Mouse (Mus musculus): ENCODE measurements around the gene Mboat2. TPM values are rescaled to one million over a fixed set of nuclear protein-coding genes. Genes with fewer than 3 reads are reported as not detected.

The Mboat2 gene
- total and polyA plus RNA-seq, 2 experiments from 2014 or later: 60.2 to 73.0 TPM

DNA sequence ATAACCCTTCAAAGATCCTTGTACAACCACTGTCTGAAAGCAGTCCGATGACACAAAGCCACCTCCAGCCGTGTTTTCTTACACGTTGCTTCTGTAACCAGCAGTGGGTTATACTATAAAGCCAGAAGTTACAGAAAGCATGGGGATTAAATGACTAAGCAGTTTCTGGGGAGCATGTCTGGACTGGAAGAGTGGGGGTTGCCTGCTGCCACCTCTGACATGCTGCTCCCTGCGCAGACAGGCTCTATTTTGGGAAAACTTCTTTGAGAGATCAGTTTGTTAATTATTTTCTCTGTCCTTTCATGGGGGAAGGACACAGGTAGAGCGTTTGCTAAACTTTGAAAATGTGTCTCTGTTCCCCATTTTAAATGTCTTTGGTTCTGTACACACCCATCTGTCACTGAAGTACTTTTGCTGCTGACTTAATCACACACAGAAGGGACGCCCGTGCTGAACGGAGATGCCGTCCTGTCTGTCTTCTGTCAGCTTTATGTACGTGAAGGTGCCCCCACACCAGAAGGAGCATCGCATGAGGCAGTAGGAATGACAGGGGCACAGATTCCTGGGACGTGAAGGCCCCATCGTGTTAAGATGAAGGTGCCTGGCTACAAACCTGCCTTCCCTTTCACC, 132.8 kb downstream of the Mboat2 start:
- H3K36me3 ChIP-seq (ENCODE audit: insufficient read depth, low read length): peaks cover 7% of the 10 kb centered on the region; the same call in 1 of the 2 replicates
- no peaks in the 10 kb centered on the region for H3K9me3 ChIP-seq (ENCODE audit: low read length)
- ATAC-seq: no peak
- TF ChIP-seq CTCF (IDR thresholded peaks at IDR 0.05; ENCODE audit: low read depth): no peak
- no peak overlapping the region for H3K9ac ChIP-seq (replicated peaks; ENCODE audit: low read length)
- no peak overlapping the region for H3K4me3 ChIP-seq (ENCODE audit: low read length)
- DNase-seq (ENCODE audit: low spot score): no peak
- no peak overlapping the region for H3K4me2 ChIP-seq (ENCODE audit: low read depth, low read length)
- no peaks in the 10 kb centered on the region for H3K27me3 ChIP-seq (ENCODE audit: insufficient read depth, low read length)
- H3K4me1 ChIP-seq (ENCODE audit: insufficient read depth, low read length): no peaks in the 10 kb centered on the region
- WGBS: 70% methylated on average over 13 of the region's 13 CpGs
- no peak overlapping the region for H3K27ac ChIP-seq

GRCm38 (mm10) chr12:24965406-24965805, 134.7 kb downstream of the Mboat2 start:
- no peak overlapping the region for H3K4me2 ChIP-seq (ENCODE audit: low read depth, low read length)
- peak; percentile 85 for ATAC-seq
- TF ChIP-seq CTCF (IDR thresholded peaks at IDR 0.05; ENCODE audit: low read depth): no peak
- H3K4me1 ChIP-seq (ENCODE audit: insufficient read depth, low read length): no peaks in the 10 kb centered on the region
- DNase-seq (ENCODE audit: low spot score): peak; percentile 50
- 66% methylated on average over 6 of the region's 6 CpGs for WGBS
- H3K27ac ChIP-seq: peak overlapping the region; percentile 73
- no peaks in the 10 kb centered on the region for H3K27me3 ChIP-seq (ENCODE audit: insufficient read depth, low read length)
- H3K9me3 ChIP-seq (ENCODE audit: low read length): no peaks in the 10 kb centered on the region
- H3K9ac ChIP-seq (replicated peaks; ENCODE audit: low read length): no peak overlapping the region
- H3K4me3 ChIP-seq (ENCODE audit: low read length): no peak overlapping the region
- no peaks in the 10 kb centered on the region for H3K36me3 ChIP-seq (ENCODE audit: insufficient read depth, low read length)

- no peak for TF ChIP-seq CTCF (IDR thresholded peaks at IDR 0.05; ENCODE audit: low read depth)
- no peak for DNase-seq (ENCODE audit: low spot score)
- Histone ChIP-seq H3K4me2 (ENCODE audit: low read depth, low read length) (no peak overlapping the region), H3K27me3 (ENCODE audit: insufficient read depth, low read length) (no peaks in the 10 kb centered on the region), H3K9ac (replicated peaks; ENCODE audit: low read length) (no peak overlapping the region), H3K27ac (peak overlapping the region; percentile 73), H3K9me3 (ENCODE audit: low read length) (no peaks in the 10 kb centered on the region), H3K36me3 (ENCODE audit: insufficient read depth, low read length) (no peaks in the 10 kb centered on the region), H3K4me3 (ENCODE audit: low read length) (no peak overlapping the region), H3K4me1 (ENCODE audit: insufficient read depth, low read length) (no peaks in the 10 kb centered on the region)
- peak; percentile 31; the same call in 1 of the 2 replicates for ATAC-seq
- 74% methylated on average over 2 of the region's 2 CpGs for WGBS
Measured at GRCm38 (mm10) chr12:24966046-24966445, 135.4 kb downstream of the Mboat2 start.

DNA sequence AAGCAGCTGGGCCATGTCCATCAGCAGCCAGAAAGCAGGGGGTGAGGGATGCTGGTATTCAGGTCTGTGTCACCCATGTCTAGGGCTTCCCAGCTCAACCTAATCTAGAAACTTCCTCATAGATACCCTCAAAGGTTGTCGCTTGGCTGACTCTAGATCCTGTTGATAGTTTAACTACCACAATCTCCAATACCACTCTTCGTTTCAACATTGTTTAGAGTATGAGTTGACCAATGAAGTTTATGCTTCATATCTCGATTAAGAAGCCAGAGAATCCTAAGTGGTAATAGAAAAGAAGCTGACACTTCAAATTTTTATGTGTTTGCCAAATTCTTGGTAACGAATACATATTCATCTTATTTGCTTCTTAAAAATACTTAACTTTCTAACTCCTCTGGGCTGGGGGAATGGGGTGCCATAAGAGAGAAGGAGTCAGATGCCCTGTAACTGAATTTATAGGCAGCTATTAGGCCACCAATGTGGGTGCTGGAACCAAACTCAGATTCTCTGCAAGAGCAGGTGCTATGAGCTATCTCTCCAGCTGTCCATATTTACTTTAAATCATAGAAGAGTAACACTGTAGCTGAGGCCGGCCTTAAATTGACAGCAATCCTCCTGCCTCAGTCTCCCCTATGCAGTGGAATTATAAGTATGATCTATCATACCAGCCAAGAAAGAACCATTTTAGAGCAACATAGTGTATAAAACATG, 141.0 kb downstream of the Mboat2 start:
- Histone ChIP-seq H3K4me2 (ENCODE audit: low read depth, low read length) (no peak overlapping the region), H3K9ac (replicated peaks; ENCODE audit: low read length) (no peak overlapping the region), H3K27me3 (ENCODE audit: insufficient read depth, low read length) (no peaks in the 10 kb centered on the region), H3K36me3 (ENCODE audit: insufficient read depth, low read length) (no peaks in the 10 kb centered on the region), H3K27ac (no peak overlapping the region), H3K9me3 (ENCODE audit: low read length) (no peaks in the 10 kb centered on the region), H3K4me3 (ENCODE audit: low read length) (no peak overlapping the region), H3K4me1 (ENCODE audit: insufficient read depth, low read length) (no peaks in the 10 kb centered on the region)
- DNase-seq (ENCODE audit: low spot score) (no peak), ATAC-seq (no peak)
- no peak for TF ChIP-seq CTCF (IDR thresholded peaks at IDR 0.05; ENCODE audit: low read depth)
- WGBS: 88% methylated on average over 5 of the region's 5 CpGs

DNA sequence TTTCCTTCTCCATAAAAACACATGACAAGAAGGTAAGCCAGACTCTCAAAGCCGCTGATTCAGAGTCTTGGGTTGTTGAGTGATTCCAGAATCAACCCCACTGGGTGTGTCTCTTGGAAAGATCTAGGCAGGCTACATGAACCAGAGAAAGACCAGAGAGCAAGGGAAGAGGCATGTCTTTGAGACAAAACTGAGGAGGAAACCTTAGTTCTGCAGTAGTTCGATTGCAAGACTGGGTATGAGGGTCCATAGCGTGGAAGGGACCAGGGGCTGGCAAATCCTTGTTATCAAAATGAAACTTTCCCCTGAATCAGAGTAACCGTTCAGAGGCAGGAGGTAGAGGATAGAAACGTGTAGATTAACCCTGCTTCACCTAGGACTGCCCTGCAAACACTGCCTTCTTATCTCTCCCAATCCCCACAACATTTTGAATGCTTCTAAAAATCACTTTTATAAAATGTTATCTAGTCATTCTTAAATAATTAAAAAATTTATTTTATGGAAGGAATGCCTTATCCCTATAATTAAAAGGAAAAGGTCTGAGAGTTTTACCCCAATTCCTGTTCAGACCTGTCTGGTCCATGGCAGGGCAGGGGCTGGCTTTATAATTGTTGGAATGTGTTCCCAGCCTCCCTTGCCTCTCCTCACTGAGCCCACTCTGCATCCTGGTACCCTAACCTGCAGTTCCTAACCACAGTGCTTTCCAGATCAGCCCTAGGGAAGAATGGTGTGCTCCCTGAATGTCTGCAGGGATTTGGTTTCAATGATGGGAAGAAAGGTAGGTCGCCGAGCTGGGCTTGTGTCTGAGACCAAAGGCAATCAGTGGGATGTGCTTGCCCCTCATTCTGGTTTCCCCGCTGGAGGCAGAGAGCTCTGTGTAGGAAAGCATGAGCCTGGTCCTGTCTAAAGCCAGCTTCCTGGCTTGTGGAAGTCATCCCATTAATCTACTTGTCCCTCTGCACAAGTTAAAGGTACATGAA, 142.0 kb downstream of the Mboat2 start:
- Histone ChIP-seq H3K4me1 (ENCODE audit: insufficient read depth, low read length) (0 out of 2 replicates have a peak, but pooled peaks cover 5% of the 10 kb centered on the region), H3K27me3 (ENCODE audit: insufficient read depth, low read length) (no peaks in the 10 kb centered on the region), H3K27ac (no peak overlapping the region), H3K4me3 (ENCODE audit: low read length) (no peak overlapping the region), H3K9me3 (ENCODE audit: low read length) (no peaks in the 10 kb centered on the region), H3K4me2 (ENCODE audit: low read depth, low read length) (no peak overlapping the region), H3K9ac (replicated peaks; ENCODE audit: low read length) (no peak overlapping the region), H3K36me3 (ENCODE audit: insufficient read depth, low read length) (no peaks in the 10 kb centered on the region)
- 73% methylated on average over 8 of the region's 8 CpGs for WGBS
- no peak for TF ChIP-seq CTCF (IDR thresholded peaks at IDR 0.05; ENCODE audit: low read depth)
- DNase-seq (ENCODE audit: low spot score) (no peak), ATAC-seq (no peak)

GRCm38 (mm10) chr12:24973586-24973985, 142.9 kb downstream of the Mboat2 start:
- no peak overlapping the region for H3K4me3 ChIP-seq (ENCODE audit: low read length)
- no peaks in the 10 kb centered on the region for H3K36me3 ChIP-seq (ENCODE audit: insufficient read depth, low read length)
- H3K9me3 ChIP-seq (ENCODE audit: low read length): no peaks in the 10 kb centered on the region
- WGBS: 85% methylated on average over 5 of the region's 5 CpGs
- H3K27ac ChIP-seq: no peak overlapping the region
- ATAC-seq: no peak
- DNase-seq (ENCODE audit: low spot score): no peak
- no peak overlapping the region for H3K9ac ChIP-seq (replicated peaks; ENCODE audit: low read length)
- no peaks in the 10 kb centered on the region for H3K27me3 ChIP-seq (ENCODE audit: insufficient read depth, low read length)
- H3K4me2 ChIP-seq (ENCODE audit: low read depth, low read length): no peak overlapping the region
- H3K4me1 ChIP-seq (ENCODE audit: insufficient read depth, low read length): 0 out of 2 replicates have a peak, but pooled peaks cover 6% of the 10 kb centered on the region
- TF ChIP-seq CTCF (IDR thresholded peaks at IDR 0.05; ENCODE audit: low read depth): no peak

Data from hindbrain, postnatal 0 days (tissue).